Mouse (Mus musculus): Measurements from ENCODE around the gene Hus1b. TPM values are rescaled to one million over a fixed set of nuclear protein-coding genes. Genes with fewer than 3 reads are reported as not detected.

Hus1b gene
- total and polyA plus RNA-seq, 3 experiments, result 0.08 to 0.19 TPM; not detected in 1

DNA sequence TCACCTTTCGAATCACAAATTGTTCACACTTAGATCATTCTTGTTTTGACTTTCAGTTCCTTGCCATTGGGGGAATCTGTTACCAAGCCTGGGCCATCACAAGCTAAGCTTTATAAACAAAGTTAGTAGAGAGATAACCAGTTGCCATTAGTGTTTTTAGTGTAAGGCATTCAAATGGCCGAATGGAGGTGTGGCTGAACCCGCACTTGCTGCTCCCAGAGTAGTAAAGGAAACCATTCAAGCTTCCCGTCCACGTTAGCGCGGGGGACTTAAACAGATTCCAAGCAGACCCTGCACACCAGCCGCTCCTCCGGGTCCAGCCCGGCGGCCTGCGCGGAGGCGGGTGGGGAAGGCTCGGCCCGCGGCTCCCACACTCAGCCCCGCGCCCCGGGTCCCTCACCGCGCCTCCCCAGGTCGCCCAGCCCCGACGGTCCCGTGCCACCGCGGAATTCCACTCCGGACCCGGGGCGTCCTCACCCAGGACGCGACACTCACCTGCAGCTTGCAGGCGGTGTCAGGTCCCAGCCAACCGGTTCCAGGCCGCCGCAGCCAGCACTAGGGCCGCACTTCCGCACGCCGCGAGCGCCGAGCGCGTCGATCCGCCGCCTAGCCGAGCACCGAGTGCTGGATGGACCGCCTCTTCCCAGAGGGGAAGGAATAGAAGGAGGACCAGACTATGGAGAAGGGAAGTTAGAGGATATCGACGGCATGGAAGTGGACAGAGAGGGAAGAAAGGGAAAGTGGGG lies 26.1 kb upstream of the Hus1b start, which contains the start of the genes Exoc2 and Gm5447:
Gene Exoc2, minus strand, starts transcription at position 593 of the 746 bp plus-strand sequence.
Gene Gm5447, plus strand, starts transcription at position 704 of the 746 bp plus-strand sequence.
- Histone ChIP-seq H3K4me1 (ENCODE audit: control insufficient read depth in 1 of 2, insufficient read depth in 2 of 2, low read length in 2 of 2) (peaks cover 10 to 19% of the 10 kb centered on the region in 2 experiments), H3K9me3 (replicated peaks; ENCODE audit: insufficient read depth, low read length) (no peaks in the 10 kb centered on the region), H3K36me3 (ENCODE audit: control insufficient read depth in 1 of 2, insufficient read depth in 2 of 2, low read length in 2 of 2) (peaks cover 0 to 25% of the 10 kb centered on the region in 2 experiments; a peak in 2 of 4 replicates), H3K4me3 (ENCODE audit: control insufficient read depth in 1 of 2, insufficient read depth in 1 of 2, low read depth in 2 of 2, low read length in 2 of 2) (peak within 1 kb of the TSS; percentile 87), H3K9ac (ENCODE audit: control insufficient read depth, low read depth, low read length, poor library complexity, severe bottlenecking) (peak within 1 kb of the TSS; percentile 84), H3K79me2 (ENCODE audit: control insufficient read depth, insufficient read depth, low read length, poor library complexity) (peaks cover 20% of the 10 kb centered on the region), H3K27me3 (ENCODE audit: control insufficient read depth in 1 of 2, insufficient read depth in 2 of 2, low read length in 2 of 2) (no peaks in the 10 kb centered on the region), H3K27ac (ENCODE audit: control insufficient read depth, low read depth, low read length) (peak within 1 kb of the TSS; percentile 70)
- peak; percentile 88 for DNase-seq (ENCODE audit: low read depth, low spot score)
- TF ChIP-seq ELF1 (IDR thresholded peaks at IDR 0.05; ENCODE audit: low read depth, low read length), result peak; percentile 98
- peak in 1 of 2 experiments; percentile 71; a peak in 2 of 4 replicates for TF ChIP-seq POLR2A (IDR thresholded peaks at IDR 0.05; ENCODE audit: control insufficient read depth in 1 of 2, insufficient read depth in 1 of 2, low read depth in 1 of 2, low read length in 2 of 2, poor library complexity in 1 of 2)
- peak in 1 of 2 experiments; percentile 34; a peak in 1 of 4 replicates for TF ChIP-seq EP300 (IDR thresholded peaks at IDR 0.05; ENCODE audit: low read depth in 1 of 2, low read length in 2 of 2)
- peak; percentile 42; the same call in 1 of the 2 replicates for TF ChIP-seq TCF12 (IDR thresholded peaks at IDR 0.05; ENCODE audit: low read depth, low read length)
- TF ChIP-seq ZNF384 (IDR thresholded peaks at IDR 0.05; ENCODE audit: low read depth, low read length), result no peak
- no peak for TF ChIP-seq JUND (IDR thresholded peaks at IDR 0.05; ENCODE audit: low read depth, low read length)
- TF ChIP-seq GATA1 (IDR thresholded peaks at IDR 0.05; ENCODE audit: low read depth, low read length), result no peak
- TF ChIP-seq CTCF (IDR thresholded peaks at IDR 0.05 in 2 of 3, conservative IDR thresholded peaks at IDR 0.05 in 1 of 3; ENCODE audit: control insufficient read depth in 1 of 3, insufficient read depth in 1 of 3, low read depth in 2 of 3, low read length in 3 of 3, poor library complexity in 1 of 3, severe bottlenecking in 1 of 3), result no peak
- no peak for TF ChIP-seq TBP (IDR thresholded peaks at IDR 0.05; ENCODE audit: low read depth, low read length)
- peak; percentile 97 for TF ChIP-seq SIN3A (IDR thresholded peaks at IDR 0.05; ENCODE audit: low read length)
- TF ChIP-seq HCFC1 (IDR thresholded peaks at IDR 0.05; ENCODE audit: low read depth, low read length), result peak; percentile 92
- 0 out of 2 replicates have a peak, but pooled peaks have one; percentile 59 for TF ChIP-seq UBTF (IDR thresholded peaks at IDR 0.05; ENCODE audit: borderline replicate concordance, insufficient read depth, low read depth, low read length)
- TF ChIP-seq E2F4 (IDR thresholded peaks at IDR 0.05; ENCODE audit: borderline replicate concordance, low read depth, low read length), result no peak
- TF ChIP-seq NELFE (IDR thresholded peaks at IDR 0.05; ENCODE audit: low read depth, low read length), result peak; percentile 71
- TF ChIP-seq RAD21 (IDR thresholded peaks at IDR 0.05; ENCODE audit: low read depth, low read length), result no peak
- TF ChIP-seq RCOR1 (IDR thresholded peaks at IDR 0.05; ENCODE audit: low read depth, low read length), result peak; percentile 39; the same call in 1 of the 2 replicates
- TF ChIP-seq ETS1 (IDR thresholded peaks at IDR 0.05; ENCODE audit: low read depth, low read length), result peak; percentile 27; the same call in 1 of the 2 replicates
- TF ChIP-seq MXI1 (IDR thresholded peaks at IDR 0.05; ENCODE audit: low read depth, low read length), result peak; percentile 82
- no peak for TF ChIP-seq MAZ (IDR thresholded peaks at IDR 0.05; ENCODE audit: low read depth, low read length)
- TF ChIP-seq TAL1 (IDR thresholded peaks at IDR 0.05; ENCODE audit: low read length), result no peak
- peak; percentile 16; the same call in 1 of the 2 replicates for TF ChIP-seq MEF2A (IDR thresholded peaks at IDR 0.05; ENCODE audit: extremely low read depth, insufficient replicate concordance, low read depth, low read length, poor library complexity, severe bottlenecking)
- no peak for TF ChIP-seq POLR2AphosphoS5 (IDR thresholded peaks at IDR 0.05; ENCODE audit: borderline replicate concordance, low read depth, low read length)
- no peak for TF ChIP-seq MAX (IDR thresholded peaks at IDR 0.05; ENCODE audit: low read length)
- peak; percentile 36; the same call in 1 of the 2 replicates for TF ChIP-seq MYB (IDR thresholded peaks at IDR 0.05; ENCODE audit: low read depth, low read length)

Measured in MEL (cell line).